Mouse (Mus musculus) liver, adult 2 months (tissue): ENCODE results near the gene Padi6.

Source experiments
- CTCF ChIP-seq: fragments of 200-500 bp; IDR thresholded peaks from 2 replicates; pipeline ENCODE4 v1.5.1; 2011; ENCODE audit warnings: low read depth, low read length, control low read depth
- POLR2A ChIP-seq: fragments of 200-500 bp; IDR thresholded peaks from 2 replicates; pipeline ENCODE4 v1.6.1; 2011; ENCODE audit warnings: low read length, control low read depth; ENCODE audit not compliant: insufficient read depth; ENCODE audit errors: extremely low read depth

DNA sequence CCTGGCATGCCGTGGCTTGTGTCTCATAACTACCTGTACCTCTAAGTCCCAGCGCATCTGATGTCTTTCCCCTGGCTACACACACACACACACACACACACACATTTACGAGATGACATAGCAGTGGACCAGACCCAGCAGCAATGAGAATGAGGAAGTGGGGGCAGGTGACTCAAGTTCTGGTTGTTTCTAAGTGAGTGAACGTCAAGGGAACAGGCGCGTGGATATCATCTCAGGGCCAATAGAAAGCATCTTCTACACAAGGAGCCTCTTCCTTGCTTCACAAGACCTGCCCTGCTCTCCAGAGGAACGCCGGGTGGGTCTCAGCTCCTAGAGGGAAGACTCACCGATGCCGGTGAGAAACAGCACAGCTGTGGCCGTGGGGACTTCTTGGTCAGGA lies 1.8 kb downstream of the Padi6 start:
- TF ChIP-seq POLR2A (no peak), CTCF (no peak)
